Mouse (Mus musculus) brain, embryonic 14.5 days (tissue): ENCODE measurements around the gene Slc35e4.

Experiments used
- CTCF ChIP-seq: fragments of 200-500 bp; IDR thresholded peaks from 2 replicates; pipeline ENCODE4 v1.5.1; 2012; ENCODE audit warnings: inconsistent platforms, mild to moderate bottlenecking, moderate library complexity, borderline replicate concordance; ENCODE audit not compliant: insufficient read depth, insufficient read length; ENCODE audit errors: extremely low read depth
- POLR2A ChIP-seq: fragments of 200-500 bp; IDR thresholded peaks from 2 replicates; pipeline ENCODE4 v1.6.1; 2012; ENCODE audit warnings: mild to moderate bottlenecking, inconsistent platforms, borderline replicate concordance; ENCODE audit not compliant: poor library complexity, insufficient read depth, insufficient read length, severe bottlenecking; ENCODE audit errors: extremely low read depth

DNA sequence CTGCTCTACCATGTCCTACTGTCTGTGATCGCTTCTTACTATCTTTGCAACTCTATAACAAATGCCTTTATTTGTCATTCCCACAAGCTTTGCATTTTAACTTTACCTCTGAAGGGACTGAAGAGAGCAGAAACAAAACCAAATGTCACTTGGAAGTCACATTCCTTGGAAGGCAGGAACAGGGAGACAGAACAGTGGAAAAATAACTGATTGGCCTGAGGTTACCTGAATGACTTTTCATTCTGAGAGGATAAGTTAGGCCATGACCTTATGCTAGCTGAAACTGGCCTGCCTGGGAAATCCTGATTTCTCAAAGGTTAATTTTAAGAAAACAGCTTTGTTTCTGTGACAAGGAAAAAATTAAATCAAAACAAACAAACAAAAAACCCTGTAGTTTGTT lies 18.5 kb downstream of the Slc35e4 start:
- TF ChIP-seq CTCF = no peak
- TF ChIP-seq POLR2A = no peak
